Mouse (Mus musculus) R1 (cell line): ENCODE measurements around the gene Evc.

Source experiments
- DNase-seq: peaks from one replicate; pipeline ENCODE4 v3.0.0-alpha.2; 2018; ENCODE audit warnings: low read depth, low spot score

The Evc gene

DNA sequence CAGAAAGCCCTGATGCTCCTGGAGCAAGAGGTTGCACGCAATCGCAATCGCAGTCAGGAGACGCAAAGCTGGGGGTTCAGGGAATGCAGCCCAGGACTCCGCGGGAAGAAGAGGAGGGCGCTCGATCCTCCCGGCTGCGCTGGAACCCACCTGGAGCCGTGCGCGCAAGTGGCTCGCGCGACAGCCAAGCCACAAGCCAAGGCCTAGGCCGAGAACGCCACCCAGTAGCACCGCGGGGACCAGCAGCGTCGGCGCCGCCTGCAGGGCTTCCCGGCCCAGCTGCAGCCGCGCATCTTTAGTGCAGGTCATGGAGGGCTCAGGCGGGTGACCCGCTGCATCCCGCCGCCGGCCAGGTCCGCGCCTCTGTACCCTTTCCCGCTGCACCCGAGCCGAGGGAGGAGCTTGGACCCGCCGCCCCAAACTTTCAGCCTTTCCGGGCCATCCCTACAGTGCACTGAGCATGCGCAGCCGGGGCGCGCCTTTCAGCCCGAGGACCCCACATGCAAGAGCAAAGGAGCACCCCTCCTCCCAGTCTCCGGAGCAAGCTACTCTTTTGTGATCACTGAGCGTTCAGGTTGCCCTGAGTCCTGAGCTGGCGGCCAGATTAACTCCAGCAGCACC lies at the start of gene Evc:
Gene Evc, minus strand, starts transcription at position 410 of the 621 bp plus-strand sequence.
- DNase-seq, result peak; percentile 88

GRCm38 (mm10) chr5:37383570-37383969 lies 46.9 kb upstream of the Evc start:
- no peak for DNase-seq

- no peak for DNase-seq
Measured at GRCm38 (mm10) chr5:37380641-37381040, 43.9 kb upstream of the Evc start.

DNA sequence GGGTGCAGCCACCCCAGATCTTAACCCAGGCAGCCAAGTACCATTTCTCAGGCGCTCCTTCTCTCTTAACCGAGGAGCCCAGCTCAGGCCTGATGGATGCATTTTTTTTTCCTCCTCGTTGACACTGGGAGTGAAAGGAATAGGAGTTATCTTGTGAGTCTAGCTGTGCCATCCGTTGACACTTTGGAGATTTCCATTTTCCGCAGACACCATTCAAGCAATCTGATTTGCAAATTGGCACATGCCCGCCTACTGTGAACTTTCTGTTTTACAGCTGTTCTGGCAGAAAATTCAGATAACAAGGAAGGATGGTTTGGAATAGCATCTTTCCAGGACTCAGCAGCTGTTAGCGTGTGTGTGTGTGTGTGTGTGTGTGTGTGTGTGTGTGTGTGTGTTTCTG lies 40.7 kb upstream of the Evc start:
- no peak for DNase-seq

DNA sequence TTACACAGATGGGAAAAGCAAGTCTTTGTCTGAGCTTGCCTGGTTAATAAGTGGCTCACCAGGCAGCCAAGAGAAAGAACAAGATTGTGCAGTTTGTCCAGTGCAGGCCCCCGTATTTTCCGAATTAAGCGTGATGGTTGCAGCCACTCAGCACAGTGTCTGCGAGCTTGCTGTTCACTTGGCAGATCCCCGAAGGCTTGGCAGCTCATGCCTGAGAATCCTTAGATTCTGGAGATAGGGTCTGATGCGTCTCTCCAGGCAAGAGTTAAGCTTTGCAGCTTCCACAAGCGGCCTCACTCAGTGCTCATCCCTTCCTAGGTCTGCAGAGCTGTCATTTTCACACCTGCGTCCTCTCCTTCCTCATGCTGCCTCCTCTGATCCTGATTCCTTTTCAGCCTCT lies 32.1 kb upstream of the Evc start:
- DNase-seq, result no peak

DNA sequence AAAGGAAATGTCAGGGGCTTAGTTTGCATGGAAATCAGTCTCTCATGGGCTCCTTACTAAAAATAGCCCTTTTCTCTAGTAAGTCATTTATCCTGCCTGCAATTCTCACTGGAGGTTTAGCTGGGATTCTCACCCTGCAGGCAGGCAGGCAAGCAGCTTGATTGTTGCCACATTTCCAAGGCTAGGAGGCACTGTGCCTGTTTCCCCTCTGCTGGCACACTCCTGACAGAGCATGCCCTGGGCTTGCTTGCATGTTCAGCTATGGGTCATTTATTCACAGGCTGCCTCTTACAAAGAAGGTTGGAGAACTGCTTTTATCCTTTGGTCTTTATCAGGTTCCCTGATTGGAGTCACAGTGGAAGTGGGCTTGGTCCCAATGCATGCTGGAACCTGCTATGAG lies 29.1 kb upstream of the Evc start:
- no peak for DNase-seq

GRCm38 (mm10) chr5:37363284-37363683 lies 26.6 kb upstream of the Evc start:
- no peak for DNase-seq

DNA sequence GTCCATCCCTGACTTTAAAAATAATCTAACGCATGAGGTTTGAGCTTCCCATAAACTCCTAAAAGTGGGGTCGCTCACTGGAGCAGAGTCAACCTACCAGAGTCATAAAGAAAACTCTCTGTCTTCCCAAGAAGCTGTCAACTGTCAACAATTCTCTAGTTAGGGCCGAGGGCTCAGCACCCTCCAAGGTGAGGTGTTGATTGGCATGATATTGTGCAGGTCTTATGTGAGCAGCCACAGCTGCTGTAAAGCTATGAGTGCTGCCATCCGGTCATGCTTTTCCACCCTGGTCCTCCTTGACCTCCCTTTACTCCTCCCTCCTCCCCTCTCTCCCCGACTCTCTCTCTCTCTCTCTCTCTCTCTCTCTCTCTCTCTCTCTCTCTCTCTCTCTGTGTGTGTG lies 25.9 kb upstream of the Evc start:
- no peak for DNase-seq

- no peak for DNase-seq
Measured at GRCm38 (mm10) chr5:37356027-37356426, 19.3 kb upstream of the Evc start.

- DNase-seq, result peak; percentile 61
Measured at GRCm38 (mm10) chr5:37354385-37354784, 17.7 kb upstream of the Evc start.

DNA sequence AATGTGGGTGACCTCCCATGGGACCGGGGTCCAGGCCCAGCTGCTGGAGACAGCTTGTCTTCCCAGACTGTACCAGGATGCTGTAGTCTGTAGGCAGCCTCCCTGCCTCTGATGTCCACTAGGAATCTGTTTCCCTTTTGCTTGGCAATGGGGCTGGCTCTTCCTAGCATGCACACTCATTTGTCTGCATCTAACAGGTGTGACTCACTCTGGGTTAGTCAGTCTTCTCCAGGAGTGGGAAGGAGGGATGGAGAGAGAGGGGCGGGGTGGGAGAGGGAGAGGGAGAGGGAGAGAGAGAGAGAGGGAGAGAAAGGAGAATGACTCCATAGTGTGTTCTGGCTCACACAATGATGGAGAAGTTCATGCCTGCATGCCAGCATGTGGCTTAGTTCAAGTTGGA lies 15.1 kb upstream of the Evc start:
- no peak for DNase-seq

- DNase-seq, result no peak
Measured at GRCm38 (mm10) chr5:37343962-37344361, 7.3 kb upstream of the Evc start.

GRCm38 (mm10) chr5:37338288-37338687 lies 1.6 kb upstream of the Evc start, which contains the start of gene Evc2:
Evc2 (plus strand) TSS chr5:37338499.
- DNase-seq, result peak; percentile 74

DNA sequence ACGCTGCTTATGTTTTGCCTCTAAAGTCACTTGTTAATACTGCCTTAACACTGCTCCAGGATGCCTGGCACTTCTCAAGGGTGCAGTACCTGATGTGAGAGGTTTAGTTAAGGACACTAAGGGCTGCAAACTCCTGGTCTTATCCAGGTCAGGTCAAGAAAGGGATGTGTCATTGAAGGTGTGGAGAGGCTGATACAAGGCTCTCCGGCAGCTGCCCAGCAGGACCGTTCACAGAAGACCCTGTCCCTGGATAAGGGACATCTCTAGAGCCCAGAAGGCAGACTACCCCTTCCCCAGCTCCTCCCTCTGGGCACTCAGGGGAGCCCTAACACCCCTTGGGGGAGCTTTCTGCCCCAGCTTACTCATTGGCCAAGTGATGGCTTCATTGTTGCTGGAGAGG lies 1.0 kb upstream of the Evc start:
- no peak for DNase-seq

DNA sequence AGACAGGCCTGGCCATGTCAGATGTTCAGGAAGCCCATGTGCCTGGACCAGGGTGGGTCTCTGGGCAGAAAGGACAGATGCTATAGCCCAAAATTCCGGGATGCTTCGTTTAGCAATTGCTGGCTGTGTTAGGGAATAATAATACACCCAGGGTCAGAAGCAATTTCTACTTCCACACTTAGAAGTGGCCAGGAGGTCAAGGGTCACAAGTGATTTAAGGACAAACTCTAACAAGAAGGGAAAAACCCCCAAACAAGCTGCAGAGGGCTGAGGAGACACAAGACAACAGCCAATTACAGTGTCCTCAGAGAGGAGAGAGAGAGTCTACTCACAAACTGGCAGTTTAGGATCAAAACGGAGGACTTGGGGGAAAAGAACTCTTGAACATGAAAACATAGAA lies 1.6 kb downstream of the Evc start:
- DNase-seq, result no peak

- no peak for DNase-seq
Measured at GRCm38 (mm10) chr5:37332066-37332465, 4.6 kb downstream of the Evc start.

DNA sequence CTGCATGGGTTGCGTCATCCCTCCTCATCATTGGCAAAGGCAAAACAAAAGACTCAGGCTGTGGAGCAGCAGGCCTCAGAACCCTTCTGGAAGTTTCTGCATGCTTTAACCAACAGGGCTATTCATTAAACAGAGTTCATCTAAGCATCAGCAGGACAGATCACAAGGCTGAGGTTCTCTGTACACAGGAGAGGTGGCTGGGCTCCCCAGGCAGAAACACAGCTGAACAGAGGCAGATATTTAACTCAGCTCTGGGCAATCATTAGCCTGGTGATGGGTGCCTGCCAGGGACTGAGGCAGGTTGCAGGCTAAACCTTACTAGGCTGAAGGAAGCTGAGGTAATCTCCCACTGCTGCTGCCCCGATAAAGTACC lies 5.6 kb downstream of the Evc start:
- DNase-seq, result no peak

GRCm38 (mm10) chr5:37330449-37331132 lies 6.1 kb downstream of the Evc start:
- peak; percentile 57 for DNase-seq

DNA sequence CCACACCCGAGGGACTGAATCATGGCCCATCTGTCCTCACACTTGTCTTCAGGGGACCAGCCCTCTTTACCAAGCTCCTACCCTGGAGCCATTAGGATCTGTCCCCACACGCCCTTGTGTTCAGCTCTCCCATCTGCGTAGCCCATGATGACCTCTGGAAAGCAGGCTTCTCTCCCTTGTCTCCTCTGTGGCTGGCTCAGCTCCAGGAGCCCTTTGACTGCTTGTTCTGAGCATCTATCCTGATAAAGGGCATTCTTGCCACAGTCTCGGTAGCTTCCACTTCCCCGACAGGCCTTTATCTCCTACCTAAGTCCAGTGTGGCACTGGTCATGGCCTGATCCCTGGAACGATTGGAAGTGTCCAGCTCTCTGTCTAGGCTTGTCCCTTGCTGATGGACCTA lies 10.0 kb downstream of the Evc start:
- no peak for DNase-seq

DNA sequence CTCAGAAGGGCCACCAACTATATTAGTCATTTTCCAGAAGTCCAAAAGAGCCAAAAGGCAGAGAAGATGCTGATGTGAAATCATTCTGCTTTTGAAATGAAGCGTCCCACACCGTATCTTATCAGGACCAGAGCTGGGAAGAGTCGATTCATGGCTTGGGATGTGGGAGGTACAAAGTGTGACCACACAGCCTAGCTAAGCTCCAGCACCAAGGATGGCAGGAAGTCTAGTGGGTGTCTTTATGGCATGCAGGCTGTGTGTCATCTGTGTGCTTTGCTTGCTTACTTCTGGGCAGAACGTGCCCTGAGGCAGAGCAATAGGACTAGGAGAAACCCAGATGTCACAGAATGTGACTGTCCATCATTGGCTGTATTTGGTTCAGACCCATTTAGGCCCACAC lies 15.9 kb downstream of the Evc start:
- DNase-seq, result no peak

DNA sequence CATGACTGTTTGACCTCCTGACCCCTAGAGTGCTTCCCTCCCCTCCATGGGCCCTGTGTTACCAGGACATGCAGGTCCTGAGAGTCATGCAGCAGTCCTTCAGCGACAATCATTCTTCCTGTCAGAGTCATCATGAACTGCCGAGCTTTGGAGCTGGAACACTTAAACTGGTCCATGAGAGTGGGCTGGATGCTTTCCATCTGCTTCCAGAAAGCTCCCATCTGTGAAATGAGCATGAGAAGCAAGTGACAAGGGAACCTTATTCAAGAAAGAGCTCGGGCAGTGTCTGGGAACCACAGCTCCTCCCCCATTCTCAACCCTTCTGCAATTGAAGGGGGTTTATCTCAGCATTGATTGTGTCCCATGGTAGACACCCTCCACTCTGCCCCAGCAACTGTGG lies 16.5 kb downstream of the Evc start:
- DNase-seq, result no peak

DNA sequence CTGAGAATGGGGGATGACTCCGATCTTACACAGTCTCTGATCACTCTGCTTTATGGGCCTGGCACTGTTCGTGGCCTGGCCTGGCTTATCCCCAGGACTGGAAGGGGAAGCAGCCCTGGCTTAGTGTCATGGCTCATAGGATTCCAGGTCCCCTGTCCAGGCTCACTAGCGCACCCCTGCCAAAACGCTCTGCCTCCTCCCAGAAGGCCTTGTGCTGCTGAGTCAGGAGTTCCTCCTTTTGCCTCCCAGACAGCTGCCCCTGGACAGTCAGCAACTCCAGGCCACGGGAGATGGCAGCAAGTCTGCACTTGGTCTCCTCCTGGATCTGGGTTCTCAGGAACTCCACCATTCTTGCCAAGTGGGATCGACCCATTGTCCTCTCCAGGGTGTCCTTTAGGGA lies 18.0 kb downstream of the Evc start:
- no peak for DNase-seq

GRCm38 (mm10) chr5:37312980-37313722 lies 23.5 kb downstream of the Evc start:
- no peak for DNase-seq
